27 mouse cellular contexts compared by ENCODE assay signal in the genomic region with DNA sequence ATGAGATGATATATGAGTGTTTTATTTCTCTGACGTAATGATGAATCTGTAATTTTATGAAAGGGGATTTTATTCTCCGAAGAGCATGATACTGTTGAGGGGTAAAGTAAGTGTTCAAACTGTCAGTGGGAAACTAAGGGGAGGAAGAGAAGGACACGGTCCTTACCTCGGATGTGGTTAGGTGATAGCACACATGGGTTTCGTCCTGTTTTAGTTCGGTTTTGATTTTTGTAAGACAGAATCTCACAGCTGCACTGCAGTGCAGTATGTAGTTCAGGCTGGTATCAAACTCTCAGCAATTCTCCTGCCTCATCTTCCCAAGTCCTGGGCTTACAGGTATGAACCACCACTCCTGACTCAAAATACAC. TPM values are rescaled to one million over a fixed set of nuclear protein-coding genes. Genes with fewer than 3 reads are reported as not detected.
DNase-seq lines count a peak whose midpoint lies in the region; ATAC-seq lines count a peak whose summit lies in the region.
"Had no signal": no experiment of that assay in that cellular context is flagged by ENCODE, and none has a peak within 500 bp of the region (broad histone marks: within the 10 kb centered on the region; RNA-seq: fewer than 3 reads in every experiment).

No protein-coding gene starts in this region.

- H3K4me1 ChIP-seq in kidney, embryonic 14.5 days (ENCODE audit: control insufficient read depth, insufficient read depth, low read length) = peaks cover 5% of the 10 kb centered on the region; the same call in 1 of the 2 replicates
- 0 out of 2 replicates have a peak, but pooled peaks cover 10% of the 10 kb centered on the region for H3K4me1 ChIP-seq in kidney, embryonic 16.5 days (ENCODE audit: insufficient read depth, low read length)
- peaks cover 6% of the 10 kb centered on the region; the same call in 1 of the 2 replicates for H3K4me1 ChIP-seq in heart, embryonic 11.5 days (ENCODE audit: control insufficient read depth, insufficient read depth, low read length)
- H3K4me1 ChIP-seq: neural tube, embryonic 12.5 days had no signal

- peak; percentile 73 for DNase-seq in splenic B cell, adult 2 months (ENCODE audit: low read depth, low spot score)
- no peak for DNase-seq in frontal cortex, postnatal 36 days (ENCODE audit: low spot score in 2 of 2)
- DNase-seq: adrenal gland, postnatal 14 days; cerebellum, adult 2 months; cerebellum, postnatal 25 days; embryo, embryonic 11 days; gastrocnemius, postnatal 14 days; heart, adult 18-20 months; heart, postnatal 14 days; lung, adult 18-20 months; lung, postnatal 10 days; midbrain, embryonic 14.5 days; retina, postnatal 1 day; thymus, postnatal 14 days had no signal

- H3K27ac ChIP-seq in kidney, embryonic 14.5 days (ENCODE audit: low read depth, low read length) = no peak overlapping the region
- no peak overlapping the region for H3K27ac ChIP-seq in kidney, embryonic 16.5 days (ENCODE audit: low read length)
- H3K27ac ChIP-seq in heart, embryonic 11.5 days (ENCODE audit: low read depth, low read length) = no peak overlapping the region
- H3K27ac ChIP-seq: forebrain, embryonic 12.5 days; heart, embryonic 13.5 days; hindbrain, embryonic 12.5 days; limb, embryonic 13.5 days; neural tube, embryonic 12.5 days had no signal

- no peaks in the 10 kb centered on the region for H3K9me3 ChIP-seq in kidney, embryonic 14.5 days (ENCODE audit: control insufficient read depth, low read length)
- H3K9me3 ChIP-seq in kidney, embryonic 16.5 days (ENCODE audit: low read length) = no peaks in the 10 kb centered on the region
- no peaks in the 10 kb centered on the region for H3K9me3 ChIP-seq in heart, embryonic 11.5 days (replicated peaks; ENCODE audit: control insufficient read depth, low read length)
- H3K9me3 ChIP-seq: embryonic facial prominence, embryonic 13.5 days; forebrain, embryonic 12.5 days; heart, embryonic 13.5 days; hindbrain, embryonic 12.5 days; limb, embryonic 13.5 days; liver, embryonic 12.5 days; neural tube, embryonic 12.5 days had no signal

- no peak overlapping the region for H3K4me3 ChIP-seq in kidney, embryonic 14.5 days (ENCODE audit: low read length)
- no peak overlapping the region for H3K4me3 ChIP-seq in kidney, embryonic 16.5 days (ENCODE audit: low read length)
- H3K4me3 ChIP-seq in heart, embryonic 11.5 days (ENCODE audit: low read depth, low read length) = no peak overlapping the region
- H3K4me3 ChIP-seq: embryonic facial prominence, embryonic 13.5 days; erythroblast, embryonic 14.5 days; forebrain, embryonic 12.5 days; heart, embryonic 13.5 days; hindbrain, embryonic 12.5 days; limb, embryonic 13.5 days; liver, embryonic 12.5 days; neural tube, embryonic 12.5 days had no signal

- WGBS in kidney, embryonic 14.5 days = 51% methylated on average over 6 of the region's 6 CpGs
- 56% methylated on average over 6 of the region's 6 CpGs for WGBS in kidney, embryonic 16.5 days
- 69% methylated on average over 6 of the region's 6 CpGs for WGBS in heart, embryonic 11.5 days (ENCODE audit: insufficient replicate concordance)

- H3K9ac ChIP-seq in kidney, embryonic 14.5 days (ENCODE audit: low read depth, low read length) = no peak overlapping the region
- no peak overlapping the region for H3K9ac ChIP-seq in kidney, embryonic 16.5 days (replicated peaks; ENCODE audit: low read length)
- H3K9ac ChIP-seq in heart, embryonic 11.5 days (ENCODE audit: low read depth, low read length) = no peak overlapping the region
- H3K9ac ChIP-seq: embryonic facial prominence, embryonic 13.5 days; forebrain, embryonic 12.5 days; heart, embryonic 13.5 days; hindbrain, embryonic 12.5 days; limb, embryonic 13.5 days; neural tube, embryonic 12.5 days had no signal

- no peaks in the 10 kb centered on the region for H3K36me3 ChIP-seq in kidney, embryonic 14.5 days (ENCODE audit: control insufficient read depth, insufficient read depth, low read length)
- no peaks in the 10 kb centered on the region for H3K36me3 ChIP-seq in kidney, embryonic 16.5 days (ENCODE audit: insufficient read depth, low read length)
- no peaks in the 10 kb centered on the region for H3K36me3 ChIP-seq in splenic B cell, adult 2 months (ENCODE audit: control insufficient read depth, insufficient read depth, low read length, poor library complexity, severe bottlenecking)
- H3K36me3 ChIP-seq in heart, embryonic 11.5 days (ENCODE audit: control insufficient read depth, insufficient read depth, low read length) = no peaks in the 10 kb centered on the region
- H3K36me3 ChIP-seq: embryonic facial prominence, embryonic 13.5 days; forebrain, embryonic 12.5 days; heart, embryonic 13.5 days; hindbrain, embryonic 12.5 days; limb, embryonic 13.5 days; liver, embryonic 12.5 days; neural tube, embryonic 12.5 days had no signal

- H3K27me3 ChIP-seq in kidney, embryonic 14.5 days (ENCODE audit: control insufficient read depth, insufficient read depth, low read length) = no peaks in the 10 kb centered on the region
- no peaks in the 10 kb centered on the region for H3K27me3 ChIP-seq in kidney, embryonic 16.5 days (ENCODE audit: insufficient read depth, low read length)
- H3K27me3 ChIP-seq in splenic B cell, adult 2 months (ENCODE audit: control insufficient read depth, insufficient read depth, low read length, poor library complexity, severe bottlenecking) = no peaks in the 10 kb centered on the region
- H3K27me3 ChIP-seq in heart, embryonic 11.5 days (ENCODE audit: control insufficient read depth, insufficient read depth, low read length) = no peaks in the 10 kb centered on the region
- H3K27me3 ChIP-seq: embryonic facial prominence, embryonic 13.5 days; forebrain, embryonic 12.5 days; heart, embryonic 13.5 days; hindbrain, embryonic 12.5 days; limb, embryonic 13.5 days; liver, embryonic 12.5 days; neural tube, embryonic 12.5 days had no signal

- peak; percentile 52 for ATAC-seq in kidney, embryonic 14.5 days (ENCODE audit: low FRiP score, low TSS enrichment)
- ATAC-seq in kidney, embryonic 16.5 days (ENCODE audit: low FRiP score, low TSS enrichment) = no peak
- peak; percentile 80 for ATAC-seq in CD4-positive, CD25-positive, alpha-beta regulatory T cell, adult 4 months
- peak; percentile 75 for ATAC-seq in inflammation-experienced regulatory T-cells, adult 6 months
- ATAC-seq in heart, embryonic 11.5 days (replicated peaks; ENCODE audit: insufficient number of reproducible peaks, low FRiP score, low TSS enrichment) = no peak
- ATAC-seq: liver, embryonic 12.5 days had no signal

- H3K4me2 ChIP-seq in kidney, embryonic 14.5 days (replicated peaks; ENCODE audit: low read depth, low read length) = no peak overlapping the region
- H3K4me2 ChIP-seq in kidney, embryonic 16.5 days (replicated peaks; ENCODE audit: low read depth, low read length) = no peak overlapping the region
- H3K4me2 ChIP-seq in heart, embryonic 11.5 days = no peak overlapping the region
- H3K4me2 ChIP-seq: embryonic facial prominence, embryonic 13.5 days; forebrain, embryonic 12.5 days; heart, embryonic 13.5 days; hindbrain, embryonic 12.5 days; limb, embryonic 13.5 days; neural tube, embryonic 12.5 days had no signal

RNA-seq across cellular contexts. Expression of a gene that starts 34.6 kb away (rescaled TPM):
- 9.7 and 10.9 TPM in 2 replicates for polyA plus RNA-seq in kidney, embryonic 14.5 days (2014; fragmentation: Nextera tagmentation; extraction: Ambion mirVana)
- 7.7 and 8.0 TPM in 2 replicates for polyA plus RNA-seq in kidney, embryonic 16.5 days (2015; fragmentation: Nextera tagmentation; extraction: Ambion mirVana)
- polyA plus RNA-seq in CD4-positive, CD25-positive, alpha-beta regulatory T cell, adult 4 months (2017; shearing (Covaris generic)) = 10 to 100 TPM; 17.8 to 25.5 TPM
- polyA plus RNA-seq in inflammation-experienced regulatory T-cells, adult 6 months (2017; shearing (Covaris generic)) = 10 to 100 TPM in 2 of 3 experiments, 1 to 10 TPM in 1; 9.3 to 18.6 (median 10.8) TPM
- 10.0 and 12.7 TPM in 2 replicates for polyA plus RNA-seq in heart, embryonic 11.5 days (2014; fragmentation: Nextera tagmentation; extraction: Ambion mirVana)

Comparison
In these comparisons a context has a peak if more than half of its experiments do, and no peak if none do; other contexts are left out.
1. ATAC-seq: peak in kidney, embryonic 14.5 days (single experiment), CD4-positive, CD25-positive, alpha-beta regulatory T cell, adult 4 months (single experiment) and inflammation-experienced regulatory T-cells, adult 6 months (single experiment); none in kidney, embryonic 16.5 days (single experiment) and heart, embryonic 11.5 days (single experiment).